Mouse (Mus musculus): ENCODE data around the gene Fkbp1a. TPM values are rescaled to one million over a fixed set of nuclear protein-coding genes. Genes with fewer than 3 reads are reported as not detected.

Fkbp1a gene
- total and polyA plus RNA-seq, 2 experiments from 2014 or later, result 67.3 to 727 TPM

GRCm38 (mm10) chr2:151530378-151531230 is 11.7 kb upstream of the Fkbp1a start:
- Histone ChIP-seq H3K4me2 (ENCODE audit: low read depth) (no peak overlapping the region), H3K27ac (ENCODE audit: low read depth, low read length) (no peak overlapping the region), H3K4me1 (ENCODE audit: insufficient read depth) (no peaks in the 10 kb centered on the region), H3K36me3 (ENCODE audit: insufficient read depth) (peaks cover 7% of the 10 kb centered on the region; the same call in 1 of the 2 replicates), H3K4me3 (ENCODE audit: low read depth, low read length) (no peak overlapping the region), H3K9ac (no peak overlapping the region), H3K9me3 (ENCODE audit: low read length) (no peaks in the 10 kb centered on the region), H3K27me3 (ENCODE audit: insufficient read depth, low read length) (no peaks in the 10 kb centered on the region)
- WGBS, result 51% methylated on average over 8 of the region's 8 CpGs
- ATAC-seq (no peak), DNase-seq (no peak)
- TF ChIP-seq CTCF (IDR thresholded peaks at IDR 0.05; ENCODE audit: low read depth), result no peak

- no peaks in the 10 kb centered on the region for H3K4me1 ChIP-seq (ENCODE audit: insufficient read depth)
- WGBS, result 85% methylated on average over 6 of the region's 6 CpGs
- no peaks in the 10 kb centered on the region for H3K36me3 ChIP-seq (ENCODE audit: insufficient read depth)
- H3K9ac ChIP-seq, result no peak overlapping the region
- H3K27ac ChIP-seq (ENCODE audit: low read depth, low read length), result no peak overlapping the region
- H3K9me3 ChIP-seq (ENCODE audit: low read length), result no peaks in the 10 kb centered on the region
- DNase-seq (no peak), ATAC-seq (no peak)
- no peak overlapping the region for H3K4me2 ChIP-seq (ENCODE audit: low read depth)
- no peak for TF ChIP-seq CTCF (IDR thresholded peaks at IDR 0.05; ENCODE audit: low read depth)
- no peaks in the 10 kb centered on the region for H3K27me3 ChIP-seq (ENCODE audit: insufficient read depth, low read length)
- H3K4me3 ChIP-seq (ENCODE audit: low read depth, low read length), result no peak overlapping the region
Observed at GRCm38 (mm10) chr2:151533632-151534031, 8.7 kb upstream of the Fkbp1a start.

- no peak for DNase-seq
- 48% methylated on average over 1 of the region's 1 CpGs for WGBS
Observed at GRCm38 (mm10) chr2:151535961-151536617, 6.2 kb upstream of the Fkbp1a start.

GRCm38 (mm10) chr2:151536618-151536974 is 5.7 kb upstream of the Fkbp1a start:
- H3K9ac ChIP-seq, result no peak overlapping the region
- H3K4me2 ChIP-seq (ENCODE audit: low read depth), result no peak overlapping the region
- ATAC-seq (peak; percentile 38; the same call in 1 of the 2 replicates), DNase-seq (peak; percentile 38)
- H3K27ac ChIP-seq (ENCODE audit: low read depth, low read length), result no peak overlapping the region
- no peak for TF ChIP-seq CTCF (IDR thresholded peaks at IDR 0.05; ENCODE audit: low read depth)
- 41% methylated on average over 5 of the region's 5 CpGs for WGBS
- no peaks in the 10 kb centered on the region for H3K27me3 ChIP-seq (ENCODE audit: insufficient read depth, low read length)
- no peak overlapping the region for H3K4me3 ChIP-seq (ENCODE audit: low read depth, low read length)
- H3K36me3 ChIP-seq (ENCODE audit: insufficient read depth), result no peaks in the 10 kb centered on the region
- no peaks in the 10 kb centered on the region for H3K9me3 ChIP-seq (ENCODE audit: low read length)
- peaks cover 3% of the 10 kb centered on the region; the same call in 1 of the 2 replicates for H3K4me1 ChIP-seq (ENCODE audit: insufficient read depth)

More at GRCm38 (mm10) chr2:151535961-151536617, 6.2 kb upstream of the Fkbp1a start:
- no peak for TF ChIP-seq CTCF (IDR thresholded peaks at IDR 0.05; ENCODE audit: low read depth)
- Histone ChIP-seq H3K4me3 (ENCODE audit: low read depth, low read length) (no peak overlapping the region), H3K27me3 (ENCODE audit: insufficient read depth, low read length) (no peaks in the 10 kb centered on the region), H3K9ac (no peak overlapping the region), H3K4me1 (ENCODE audit: insufficient read depth) (no peaks in the 10 kb centered on the region), H3K9me3 (ENCODE audit: low read length) (no peaks in the 10 kb centered on the region), H3K27ac (ENCODE audit: low read depth, low read length) (peak overlapping the region; percentile 15; the same call in 1 of the 2 replicates), H3K4me2 (ENCODE audit: low read depth) (no peak overlapping the region), H3K36me3 (ENCODE audit: insufficient read depth) (no peaks in the 10 kb centered on the region)
- ATAC-seq, result peak; percentile 68; the same call in 1 of the 2 replicates

- no peak overlapping the region for H3K4me3 ChIP-seq (ENCODE audit: low read depth, low read length)
- H3K36me3 ChIP-seq (ENCODE audit: insufficient read depth), result no peaks in the 10 kb centered on the region
- H3K27me3 ChIP-seq (ENCODE audit: insufficient read depth, low read length), result no peaks in the 10 kb centered on the region
- H3K4me1 ChIP-seq (ENCODE audit: insufficient read depth), result peaks cover 10% of the 10 kb centered on the region
- ATAC-seq (no peak), DNase-seq (no peak)
- no peak overlapping the region for H3K27ac ChIP-seq (ENCODE audit: low read depth, low read length)
- H3K4me2 ChIP-seq (ENCODE audit: low read depth), result no peak overlapping the region
- no peak overlapping the region for H3K9ac ChIP-seq
- TF ChIP-seq CTCF (IDR thresholded peaks at IDR 0.05; ENCODE audit: low read depth), result no peak
- 69% methylated on average over 4 of the region's 4 CpGs for WGBS
- no peaks in the 10 kb centered on the region for H3K9me3 ChIP-seq (ENCODE audit: low read length)
Observed at GRCm38 (mm10) chr2:151538646-151539045, 3.6 kb upstream of the Fkbp1a start.

GRCm38 (mm10) chr2:151543063-151543895 is 996 bp downstream of the Fkbp1a start:
- Histone ChIP-seq H3K27me3 (ENCODE audit: insufficient read depth, low read length) (no peaks in the 10 kb centered on the region), H3K4me2 (ENCODE audit: low read depth) (peak overlapping the region; percentile 79), H3K9me3 (ENCODE audit: low read length) (no peaks in the 10 kb centered on the region), H3K9ac (peak overlapping the region; percentile 88), H3K36me3 (ENCODE audit: insufficient read depth) (peaks cover 18% of the 10 kb centered on the region), H3K4me3 (ENCODE audit: low read depth, low read length) (peak overlapping the region; percentile 98), H3K27ac (ENCODE audit: low read depth, low read length) (peak overlapping the region; percentile 89), H3K4me1 (ENCODE audit: insufficient read depth) (peaks cover 25% of the 10 kb centered on the region)
- under 1% methylated on average over 21 of the region's 21 CpGs for WGBS
- no peak for TF ChIP-seq CTCF (IDR thresholded peaks at IDR 0.05; ENCODE audit: low read depth)
- ATAC-seq, result no peak
- peak; percentile 31 for DNase-seq
